Mouse (Mus musculus) midbrain, embryonic 14.5 days (tissue): ENCODE results near the gene Amz1. TPM values are rescaled to one million over a fixed set of nuclear protein-coding genes. Genes with fewer than 3 reads are reported as not detected.
A peak's percentile ranks its signal among the peaks of the same experiment; 100 is the strongest.

Experiments used
- ATAC-seq: fragments of 200-750 bp; cut with Nextera tagmentation; 2 replicates; pipeline ENCODE4 v1.8.0; 2017; ENCODE audit warnings: moderate number of reproducible peaks, moderate library complexity; ENCODE audit not compliant: low FRiP score, low TSS enrichment
- DNase-seq: peaks from one replicate; pipeline ENCODE4 v3.0.0-alpha.2; 2015
- H3K27ac ChIP-seq: fragments of 300-500 bp; sonication (generic); replicated peaks from 2 replicates; pipeline ENCODE4 v1.5.1; 2014; ENCODE audit warnings: mild to moderate bottlenecking, low read depth, low read length, moderate library complexity
- H3K27me3 ChIP-seq: fragments of 300-500 bp; sonication (generic); 2 replicates; pipeline ENCODE4 v1.6.1; 2014; ENCODE audit warnings: low read length, control low read depth, mixed read lengths; ENCODE audit not compliant: control insufficient read depth, insufficient read depth
- H3K36me3 ChIP-seq: fragments of 300-500 bp; sonication (generic); 2 replicates; pipeline ENCODE4 v1.6.1; 2014; ENCODE audit warnings: low read length, control low read depth; ENCODE audit not compliant: control insufficient read depth, insufficient read depth
- H3K4me1 ChIP-seq: fragments of 300-500 bp; sonication (generic); 2 replicates; pipeline ENCODE4 v1.6.1; 2014; ENCODE audit warnings: mild to moderate bottlenecking, antibody characterized with exemption, low read length, control low read depth; ENCODE audit not compliant: control insufficient read depth, insufficient read depth
- H3K4me2 ChIP-seq: fragments of 300-500 bp; sonication (generic); 2 replicates; pipeline ENCODE4 v1.6.1; 2014; ENCODE audit warnings: mild to moderate bottlenecking, low read length, moderate library complexity
- H3K4me3 ChIP-seq: fragments of 300-500 bp; sonication (generic); replicated peaks from 2 replicates; pipeline ENCODE4 v1.5.1; 2014; ENCODE audit warnings: low read depth, low read length
- H3K9ac ChIP-seq: fragments of 300-500 bp; sonication (generic); replicated peaks from 2 replicates; pipeline ENCODE4 v1.6.1; 2014; ENCODE audit warnings: mild to moderate bottlenecking, low read length, moderate library complexity
- H3K9me3 ChIP-seq: fragments of 300-500 bp; sonication (generic); 2 replicates; pipeline ENCODE4 v1.6.1; 2016; ENCODE audit warnings: low read length, control low read depth, mixed read lengths; ENCODE audit not compliant: control insufficient read depth
- WGBS: fragments of 180-500 bp; shearing (Covaris S2); extraction: QIAGEN DNeasy Blood & Tissue Kit; methylation state at CpG from one replicate; pipeline ENCODE4 v1.1.7; 2014; 5-methylcytosine and 5-hydroxymethylcytosine counted together
- polyA plus RNA-seq: library from polyadenylated mRNA; unstranded; fragments of >200 nt; fragmentation: Nextera tagmentation; extraction: Ambion mirVana; gene quantifications from 2 replicates; pipeline ENCODE4 v1.2.1, GENCODE M21; 2014

The Amz1 gene
- polyA plus RNA-seq, 1 experiment from 2014 or later: 1.9 TPM

DNA sequence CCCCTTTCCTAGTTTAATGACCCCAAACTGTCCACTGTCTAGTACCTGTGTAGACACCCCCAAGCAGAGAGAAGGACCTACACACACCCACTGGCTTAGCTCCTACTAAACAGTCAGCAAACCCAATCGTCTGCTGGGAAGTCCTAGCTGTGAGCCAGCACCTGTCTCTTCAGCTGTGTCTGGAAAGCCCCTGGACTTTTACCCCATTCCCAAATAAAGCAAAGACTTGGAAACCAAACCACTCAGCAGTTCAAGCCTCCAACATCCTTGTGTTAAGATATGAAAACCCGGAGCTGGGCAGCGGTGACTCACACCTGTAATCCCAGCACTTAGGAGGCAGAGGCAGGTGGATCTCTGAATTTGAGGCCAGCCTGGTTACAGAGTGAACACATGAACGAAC, 42.6 kb downstream of the Amz1 start:
- Histone ChIP-seq H3K4me3 (no peak overlapping the region), H3K9ac (no peak overlapping the region), H3K27me3 (no peaks in the 10 kb centered on the region), H3K36me3 (peaks cover 5% of the 10 kb centered on the region; the same call in 1 of the 2 replicates), H3K4me2 (no peak overlapping the region), H3K9me3 (no peaks in the 10 kb centered on the region), H3K27ac (no peak overlapping the region), H3K4me1 (peaks cover 18% of the 10 kb centered on the region)
- DNase-seq (no peak), ATAC-seq (no peak)
- WGBS: 89% methylated on average over 4 of the region's 4 CpGs

DNA sequence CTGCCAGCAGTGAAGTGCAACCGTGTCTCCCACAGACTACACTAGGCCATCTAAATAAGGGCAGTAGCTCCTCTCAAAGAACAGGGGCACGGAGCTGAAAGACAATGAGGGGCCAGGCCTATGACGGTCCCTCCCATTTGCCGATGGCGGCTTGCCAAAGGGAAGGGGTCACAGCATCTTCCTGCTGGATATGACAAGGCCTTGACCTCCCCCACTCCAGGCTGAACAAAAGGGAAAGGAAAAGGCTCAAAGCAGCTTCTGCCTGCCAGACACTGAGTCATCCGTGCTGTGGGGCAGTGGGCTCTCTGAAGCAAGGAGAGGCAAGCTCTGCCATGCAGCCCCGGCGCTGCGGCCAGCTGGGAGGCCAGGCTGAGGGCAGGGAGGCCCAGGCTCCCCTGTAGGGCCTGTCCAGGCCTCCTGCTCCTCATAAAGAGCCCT, 43.8 kb downstream of the Amz1 start:
- ATAC-seq (peak; percentile 68; the same call in 1 of the 2 replicates), DNase-seq (peak; percentile 76)
- Histone ChIP-seq H3K9ac (peak overlapping the region; percentile 36), H3K4me1 (peaks cover 20% of the 10 kb centered on the region), H3K9me3 (no peaks in the 10 kb centered on the region), H3K27ac (peak overlapping the region; percentile 86), H3K27me3 (no peaks in the 10 kb centered on the region), H3K4me3 (no peak overlapping the region), H3K36me3 (no peaks in the 10 kb centered on the region), H3K4me2 (no peak overlapping the region)
- under 1% methylated on average over 9 of the region's 9 CpGs for WGBS

DNA sequence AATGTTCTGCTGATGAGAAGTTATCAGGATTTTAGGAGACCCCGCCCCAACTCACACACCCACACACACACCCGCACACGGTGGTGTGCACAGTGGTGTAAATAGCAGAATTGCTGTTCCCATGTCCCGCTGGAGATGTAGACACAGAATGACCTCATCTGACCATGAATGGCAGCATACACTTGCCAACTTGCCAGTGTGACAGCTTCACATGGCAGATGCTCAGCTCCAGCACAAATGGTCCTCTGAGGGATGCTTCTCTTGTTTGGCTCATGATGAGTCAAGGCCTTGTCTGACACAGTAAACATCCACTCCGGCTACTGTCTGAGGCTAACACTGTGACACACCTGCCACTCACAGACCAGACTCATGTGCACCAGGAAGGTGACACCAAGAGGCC, 44.4 kb downstream of the Amz1 start:
- Histone ChIP-seq H3K4me3 (no peak overlapping the region), H3K27me3 (no peaks in the 10 kb centered on the region), H3K4me1 (peaks cover 20% of the 10 kb centered on the region), H3K9ac (peak overlapping the region; percentile 36; the same call in 1 of the 2 replicates), H3K9me3 (no peaks in the 10 kb centered on the region), H3K4me2 (no peak overlapping the region), H3K27ac (peak overlapping the region; percentile 86), H3K36me3 (no peaks in the 10 kb centered on the region)
- 77% methylated on average over 5 of the region's 5 CpGs for WGBS
- ATAC-seq: no peak
- DNase-seq: peak; percentile 17

DNA sequence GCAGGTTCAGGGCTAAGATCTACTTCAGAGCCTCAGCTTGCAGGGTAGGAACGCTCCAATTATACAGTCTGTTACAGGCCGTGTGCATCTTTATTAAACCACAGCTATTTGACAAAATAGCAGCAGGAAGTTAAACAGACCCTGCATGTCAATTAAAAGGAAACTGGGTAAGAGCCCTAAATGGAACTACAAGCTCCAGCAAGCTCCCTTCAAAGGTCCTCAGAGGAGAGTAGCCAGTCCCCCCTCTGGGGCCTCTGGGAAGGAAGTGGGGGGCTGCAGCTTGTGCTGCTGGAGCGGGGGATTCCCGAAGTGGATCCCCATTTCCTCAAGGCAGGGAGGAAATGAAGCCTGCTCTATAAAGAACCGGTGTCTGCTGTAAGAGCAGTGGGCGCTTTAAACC, 47.7 kb downstream of the Amz1 start:
- Histone ChIP-seq H3K36me3 (0 out of 2 replicates have a peak, but pooled peaks cover 5% of the 10 kb centered on the region), H3K9ac (no peak overlapping the region)
- WGBS: 52% methylated on average over 6 of the region's 6 CpGs

DNA sequence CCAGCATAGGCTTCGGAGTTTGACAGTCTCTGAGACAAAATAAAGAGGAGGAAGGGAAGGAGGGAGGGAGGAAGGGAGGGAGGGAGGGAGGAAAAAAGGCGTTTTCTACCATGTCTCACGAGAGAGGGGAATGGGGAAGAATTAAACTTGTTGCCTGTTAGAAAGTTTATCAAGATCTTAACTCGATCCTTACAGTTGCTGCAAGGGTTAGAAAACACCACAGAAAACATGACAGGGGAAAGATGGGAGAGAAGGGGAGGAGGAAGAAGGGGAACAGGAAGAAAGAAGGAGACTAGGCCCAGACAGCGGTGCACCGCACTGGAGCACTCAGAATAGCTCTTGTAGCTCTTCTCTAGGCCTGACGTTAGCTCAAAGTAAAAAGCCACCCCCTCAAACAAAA, 48.2 kb downstream of the Amz1 start:
- no peaks in the 10 kb centered on the region for H3K9me3 ChIP-seq
- ATAC-seq (no peak), DNase-seq (no peak)
- no peak overlapping the region; the same call in 1 of the 2 replicates for H3K9ac ChIP-seq
- H3K27ac ChIP-seq: peak overlapping the region; percentile 27; the same call in 1 of the 2 replicates
- H3K4me1 ChIP-seq: peaks cover 20% of the 10 kb centered on the region
- no peaks in the 10 kb centered on the region for H3K27me3 ChIP-seq
- H3K4me3 ChIP-seq: no peak overlapping the region
- 0 out of 2 replicates have a peak, but pooled peaks cover 5% of the 10 kb centered on the region for H3K36me3 ChIP-seq
- no peak overlapping the region for H3K4me2 ChIP-seq
- WGBS: 71% methylated on average over 7 of the region's 7 CpGs

More for the DNA sequence above, 47.7 kb downstream of the Amz1 start:
- ATAC-seq: no peak
- peak overlapping the region; percentile 27; the same call in 1 of the 2 replicates for H3K27ac ChIP-seq
- H3K9me3 ChIP-seq: no peaks in the 10 kb centered on the region
- peaks cover 20% of the 10 kb centered on the region for H3K4me1 ChIP-seq
- H3K4me2 ChIP-seq: no peak overlapping the region
- no peak overlapping the region for H3K4me3 ChIP-seq
- peak; percentile 39 for DNase-seq
- no peaks in the 10 kb centered on the region for H3K27me3 ChIP-seq

DNA sequence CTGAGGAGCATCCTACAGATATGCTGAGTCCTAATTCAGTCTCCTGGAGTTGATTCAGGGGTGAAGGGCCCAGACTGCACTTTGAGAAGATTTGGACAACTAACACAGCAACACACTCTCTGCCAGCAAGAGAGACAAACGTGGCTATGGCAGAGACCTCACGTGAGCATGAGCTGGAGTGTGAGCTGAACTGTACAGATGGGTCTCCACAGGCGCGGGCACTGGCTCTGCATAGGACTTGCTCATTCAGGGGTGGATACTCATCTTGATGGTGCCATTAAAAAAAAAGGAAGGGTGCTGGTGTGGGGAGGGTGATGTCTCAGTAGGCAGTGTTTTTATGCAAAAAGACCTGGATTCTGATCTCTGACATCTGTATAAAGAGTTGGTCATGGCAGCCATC, 51.2 kb downstream of the Amz1 start:
- ATAC-seq (no peak), DNase-seq (no peak)
- Histone ChIP-seq H3K4me1 (peaks cover 8% of the 10 kb centered on the region; the same call in 1 of the 2 replicates), H3K27me3 (no peaks in the 10 kb centered on the region), H3K4me2 (no peak overlapping the region), H3K36me3 (peaks cover 25% of the 10 kb centered on the region; the same call in 1 of the 2 replicates), H3K9me3 (no peaks in the 10 kb centered on the region), H3K27ac (no peak overlapping the region), H3K4me3 (no peak overlapping the region), H3K9ac (no peak overlapping the region)
- WGBS: 93% methylated on average over 4 of the region's 4 CpGs

DNA sequence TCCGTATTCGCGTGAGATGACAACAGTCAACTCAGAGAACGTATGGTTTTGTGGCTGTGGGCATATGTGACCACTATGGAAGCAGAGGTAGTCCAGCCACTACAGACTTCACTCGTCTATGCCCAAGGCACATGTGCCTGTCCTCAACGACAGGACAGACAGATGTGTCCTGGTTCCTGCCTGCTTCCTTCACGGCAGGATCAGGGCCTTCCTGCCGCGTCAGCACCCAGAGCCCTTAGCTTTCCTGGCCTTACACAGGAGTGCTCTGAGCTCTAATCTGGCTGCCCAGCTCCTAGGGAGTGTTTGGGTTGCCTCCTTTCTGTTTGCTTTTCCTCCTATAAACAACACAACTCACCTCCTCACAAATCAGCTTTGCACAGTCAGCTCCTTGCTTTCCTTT, 53.0 kb downstream of the Amz1 start:
- Histone ChIP-seq H3K9ac (no peak overlapping the region), H3K4me2 (no peak overlapping the region), H3K27me3 (no peaks in the 10 kb centered on the region), H3K4me3 (no peak overlapping the region), H3K36me3 (peaks cover 35% of the 10 kb centered on the region), H3K27ac (no peak overlapping the region), H3K9me3 (no peaks in the 10 kb centered on the region), H3K4me1 (no peaks in the 10 kb centered on the region)
- 86% methylated on average over 9 of the region's 9 CpGs for WGBS
- no peak for DNase-seq
- no peak for ATAC-seq

DNA sequence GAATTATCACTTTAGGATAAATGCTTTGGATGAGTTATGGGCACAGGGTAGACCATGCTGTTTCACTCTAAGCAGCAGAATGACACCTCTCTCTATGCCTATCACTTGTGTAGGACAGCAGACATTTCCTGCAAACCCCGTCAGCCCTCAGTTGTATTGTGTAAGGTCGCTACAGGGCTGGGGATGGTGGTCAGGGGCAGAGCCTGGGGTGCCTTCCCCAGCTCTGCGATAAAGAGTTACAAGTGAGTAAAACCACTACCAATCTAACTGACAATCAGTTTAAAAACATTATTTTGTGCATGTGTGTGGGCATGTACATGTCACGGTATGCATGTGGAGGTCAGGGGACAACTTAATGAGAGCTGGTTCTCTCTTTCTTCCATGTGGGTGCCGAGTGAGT, 57.2 kb downstream of the Amz1 start:
- Histone ChIP-seq H3K9me3 (no peaks in the 10 kb centered on the region), H3K4me1 (no peaks in the 10 kb centered on the region), H3K27me3 (no peaks in the 10 kb centered on the region), H3K27ac (no peak overlapping the region), H3K36me3 (peaks cover 58% of the 10 kb centered on the region), H3K4me3 (no peak overlapping the region), H3K9ac (no peak overlapping the region), H3K4me2 (no peak overlapping the region)
- no peak for ATAC-seq
- DNase-seq: no peak
- WGBS: 92% methylated on average over 5 of the region's 5 CpGs

DNA sequence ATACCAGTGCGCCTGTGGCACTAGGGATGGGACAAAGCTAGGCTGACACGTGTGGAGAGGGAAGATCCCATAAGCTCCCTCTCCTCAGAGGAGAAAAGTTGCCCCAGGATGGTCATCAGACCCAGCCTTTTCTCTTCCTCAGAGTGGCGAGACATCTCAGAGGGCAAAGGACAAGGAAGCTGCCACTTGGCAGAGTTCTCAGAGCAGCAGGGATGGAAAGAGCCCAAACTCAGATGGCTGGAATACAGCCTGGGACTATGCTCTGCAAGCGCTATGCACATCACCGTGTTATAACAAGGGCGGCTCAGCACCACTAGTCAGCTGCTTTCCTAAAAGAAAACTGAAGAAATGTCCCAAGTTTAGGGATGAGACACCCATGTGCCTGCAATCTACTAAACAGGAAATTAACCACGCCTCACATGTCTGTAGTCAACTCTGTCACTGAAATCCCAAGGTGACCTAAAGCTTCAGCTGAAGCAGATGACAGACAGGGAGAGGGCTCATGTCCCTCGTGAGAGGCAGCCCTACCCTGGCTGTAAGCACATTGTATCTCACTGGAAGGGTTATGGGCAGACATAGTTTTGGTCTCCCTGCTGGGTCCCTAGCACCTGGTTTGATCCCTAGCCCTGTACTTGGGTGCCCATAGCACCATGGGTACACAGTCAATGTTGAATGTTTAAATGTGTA, 58.1 kb downstream of the Amz1 start:
- no peaks in the 10 kb centered on the region for H3K9me3 ChIP-seq
- H3K9ac ChIP-seq: no peak overlapping the region
- H3K4me1 ChIP-seq: no peaks in the 10 kb centered on the region
- no peak for ATAC-seq
- WGBS: 91% methylated on average over 8 of the region's 8 CpGs
- H3K4me2 ChIP-seq: no peak overlapping the region
- H3K36me3 ChIP-seq: peaks cover 58% of the 10 kb centered on the region
- DNase-seq: no peak
- H3K27ac ChIP-seq: no peak overlapping the region
- H3K27me3 ChIP-seq: no peaks in the 10 kb centered on the region
- H3K4me3 ChIP-seq: no peak overlapping the region
